Mouse (Mus musculus) thymus, adult 2 months (tissue): ENCODE measurements at regions not wholly inside any gene's neighbourhood (a gene's known extent, or its start where the extent isn't known, plus 50 kb on each side); places are given as distances from the start of the nearest gene placed in this dataset.

Experiments
- CTCF ChIP-seq: fragments of 200-500 bp; IDR thresholded peaks from 2 replicates; pipeline ENCODE4 v1.5.1; 2012; ENCODE audit warnings: mild to moderate bottlenecking, control low read depth, low read length, moderate library complexity, borderline replicate concordance; ENCODE audit not compliant: control insufficient read depth, poor library complexity, insufficient read depth; ENCODE audit errors: extremely low read depth
- POLR2A ChIP-seq: fragments of 200-500 bp; IDR thresholded peaks from 2 replicates; pipeline ENCODE4 v1.6.1; 2012; ENCODE audit warnings: mild to moderate bottlenecking, low read length, control low read depth, moderate library complexity; ENCODE audit not compliant: control insufficient read depth, poor library complexity, insufficient read depth; ENCODE audit errors: extremely low read depth

- TF ChIP-seq POLR2A (no peak), CTCF (no peak)
Observed at GRCm38 (mm10) chr10:26585106-26585505, 168.1 kb upstream of the Arhgap18 start.
